Mouse (Mus musculus): Measurements from ENCODE around the gene Tmem176a.

GRCm38 (mm10) chr6:48867158-48867557 is 26.4 kb downstream of the Tmem176a start:
- no peak for TF ChIP-seq CTCF (IDR thresholded peaks at IDR 0.05; ENCODE audit: borderline replicate concordance, insufficient read depth, low read length)
- TF ChIP-seq POLR2A (IDR thresholded peaks at IDR 0.05; ENCODE audit: low read depth, low read length): no peak

All from embryonic fibroblast, embryonic 13.5 days (primary cell).